Mouse (Mus musculus) heart, adult 2 months (tissue): ENCODE results near the gene Mapk8ip2. TPM values are rescaled to one million over a fixed set of nuclear protein-coding genes. Genes with fewer than 3 reads are reported as not detected.
"Not testable (repeated sequence)": the region's sequence is repeated elsewhere in the genome, so short reads cannot be mapped to it uniquely, and the experiment has no call there.

Source experiments
- DNase-seq, 2 experiments: peaks; one replicate each; pipeline ENCODE4 v3.0.0; 2021
- H3K27ac ChIP-seq: fragments of 200-600 bp; 2 replicates; pipeline ENCODE4 v1.8.1; 2022
- H3K27me3 ChIP-seq: fragments of 200-500 bp; 2 replicates; pipeline ENCODE4 v1.6.1; 2012; ENCODE audit warnings: mild to moderate bottlenecking, low read length, inconsistent platforms, mixed read lengths; ENCODE audit not compliant: control insufficient read depth, insufficient read depth
- H3K36me3 ChIP-seq: fragments of 200-500 bp; 2 replicates; pipeline ENCODE4 v1.6.1; 2012; ENCODE audit warnings: low read length, inconsistent platforms; ENCODE audit not compliant: control insufficient read depth, insufficient read depth
- H3K4me1 ChIP-seq: fragments of 200-500 bp; 2 replicates; pipeline ENCODE4 v1.6.1; 2011; ENCODE audit warnings: low read length; ENCODE audit not compliant: control insufficient read depth, insufficient read depth
- H3K4me3 ChIP-seq: fragments of 200-600 bp; 2 replicates; pipeline ENCODE4 v1.8.1; 2022
- H3K79me2 ChIP-seq: fragments of 200-500 bp; replicated peaks from 2 replicates; pipeline ENCODE4 v1.6.1; 2012; ENCODE audit warnings: mild to moderate bottlenecking, inconsistent platforms, low read length, moderate library complexity, mixed read lengths; ENCODE audit not compliant: control insufficient read depth, insufficient read depth
- H3K9ac ChIP-seq: fragments of 200-500 bp; 2 replicates; pipeline ENCODE4 v1.6.1; 2012; ENCODE audit warnings: low read depth, mild to moderate bottlenecking, control low read depth, inconsistent platforms, low read length, mixed read lengths
- CTCF ChIP-seq: fragments of 200-600 bp; IDR thresholded peaks from 2 replicates; pipeline ENCODE4 v1.8.1; 2022; ENCODE audit warnings: antibody characterized with exemption, mild to moderate bottlenecking, moderate library complexity
- EP300 ChIP-seq: fragments of 200-500 bp; IDR thresholded peaks from 2 replicates; pipeline ENCODE4 v1.6.1; 2011; ENCODE audit warnings: low read depth, low read length, control low read depth; ENCODE audit not compliant: insufficient read depth
- POLR2A ChIP-seq: fragments of 200-500 bp; IDR thresholded peaks from 2 replicates; pipeline ENCODE4 v1.6.1; 2011; ENCODE audit warnings: mild to moderate bottlenecking, low read depth, low read length, control low read depth; ENCODE audit not compliant: insufficient read depth
- WGBS: fragments of 180-500 bp; shearing (Covaris S2); methylation state at CpG from one replicate; pipeline ENCODE4 v1.1.7; 2018; 5-methylcytosine and 5-hydroxymethylcytosine counted together
- intact Hi-C: fragments of 180-260 bp; cut with DNase I; formaldehyde crosslinking; loops from one replicate; pipeline ENCODE4 v1.15.1; 2025
- polyA plus RNA-seq: library from polyadenylated mRNA; depleted of rRNA; stranded (reverse); fragments of >200 nt; gene quantifications from 2 replicates; pipeline ENCODE4 v1.2.3, GENCODE M21; 2012
- total RNA-seq, 2 experiments: library from RNA; stranded (reverse); gene quantifications; 2 replicates each; pipeline ENCODE4 v1.2.3; 2021

Gene Mapk8ip2
- total and polyA plus RNA-seq, 3 experiments = 0.16 to 0.18 TPM; not detected in 1

GRCm38 (mm10) chr15:89429352-89430221 is 24.1 kb upstream of the Mapk8ip2 start, which contains the start of the genes C730034F03Rik, Gm44502 and Chkb:
TSS of gene C730034F03Rik (plus strand) at chr15:89429589.
TSS of gene Gm44502 (minus strand) at chr15:89429696.
TSS of gene Chkb (minus strand) at chr15:89429908.
- peak within 1 kb of the TSS; percentile 74 for H3K9ac ChIP-seq
- H3K27me3 ChIP-seq = no peaks in the 10 kb centered on the region
- peak; percentile 93 to 96 for DNase-seq
- peak; percentile 57; the same call in 1 of the 2 replicates for TF ChIP-seq EP300
- no peak for TF ChIP-seq CTCF
- TF ChIP-seq POLR2A = peak; percentile 78
- peaks cover 8% of the 10 kb centered on the region for H3K36me3 ChIP-seq
- H3K4me1 ChIP-seq = no peaks in the 10 kb centered on the region; the same call in 1 of the 2 replicates
- peak within 1 kb of the TSS; percentile 99 for H3K27ac ChIP-seq
- H3K4me3 ChIP-seq = peak within 1 kb of the TSS; percentile 99
- intact Hi-C loops = loop anchor here (2.0 kb wide), 1 partner anchor 55 kb away; no protein-coding TSS in a partner anchor
- under 1% methylated on average over 70 of the region's 70 CpGs for WGBS
- no peaks in the 10 kb centered on the region for H3K79me2 ChIP-seq

DNA sequence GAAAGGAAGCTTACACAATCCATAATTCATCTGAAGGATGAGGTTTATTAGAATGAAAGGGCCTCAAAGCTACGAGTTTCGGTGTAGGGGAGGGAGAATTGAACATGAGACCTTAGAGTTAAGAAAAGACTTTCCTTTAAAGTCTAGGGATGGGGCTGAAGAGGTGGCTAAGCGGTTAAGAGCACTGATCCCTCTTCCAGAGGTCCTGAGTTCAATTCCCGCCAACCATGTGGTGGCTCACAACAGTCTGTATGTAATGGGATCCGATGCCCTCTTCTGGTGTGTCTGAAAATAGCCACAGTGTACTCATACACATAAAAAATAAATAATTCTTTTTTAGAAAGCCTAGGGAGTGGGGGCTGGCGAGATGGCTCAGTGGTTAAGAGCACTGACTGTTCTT is 23.4 kb upstream of the Mapk8ip2 start:
- TF ChIP-seq EP300 = no peak
- peak; percentile 31 for TF ChIP-seq CTCF
- TF ChIP-seq POLR2A = no peak
- H3K79me2 ChIP-seq = no peaks in the 10 kb centered on the region
- peaks cover 8% of the 10 kb centered on the region for H3K36me3 ChIP-seq
- no peak overlapping the region; the same call in 1 of the 2 replicates for H3K9ac ChIP-seq
- H3K27ac ChIP-seq = peak overlapping the region; percentile 99
- intact Hi-C loops = no loop called here
- no peaks in the 10 kb centered on the region; the same call in 1 of the 2 replicates for H3K4me1 ChIP-seq
- DNase-seq = no peak
- H3K4me3 ChIP-seq = peak overlapping the region; percentile 99
- H3K27me3 ChIP-seq = no peaks in the 10 kb centered on the region
- 39% methylated on average over 6 of the region's 6 CpGs for WGBS

- H3K27ac ChIP-seq, H3K4me1 ChIP-seq, H3K27me3 ChIP-seq, intact Hi-C loops, H3K79me2 ChIP-seq, H3K9ac ChIP-seq, H3K4me3 ChIP-seq, DNase-seq, H3K36me3 ChIP-seq: not testable (repeated sequence)
- 69% methylated on average over 9 of the region's 9 CpGs for WGBS
Observed at GRCm38 (mm10) chr15:89430771-89431170, 22.9 kb upstream of the Mapk8ip2 start.

- WGBS = 69% methylated on average over 3 of the region's 3 CpGs
- peaks cover 6% of the 10 kb centered on the region for H3K36me3 ChIP-seq
- H3K4me3 ChIP-seq = no peak overlapping the region
- intact Hi-C loops = no loop called here
- H3K79me2 ChIP-seq = no peaks in the 10 kb centered on the region
- H3K4me1 ChIP-seq = no peaks in the 10 kb centered on the region; the same call in 1 of the 2 replicates
- no peak overlapping the region for H3K27ac ChIP-seq
- H3K9ac ChIP-seq = no peak overlapping the region
- DNase-seq = no peak
- no peak for TF ChIP-seq EP300
- no peak for TF ChIP-seq POLR2A
- TF ChIP-seq CTCF = no peak
- no peaks in the 10 kb centered on the region for H3K27me3 ChIP-seq
Observed at GRCm38 (mm10) chr15:89431271-89431670, 22.4 kb upstream of the Mapk8ip2 start.

- no peak for DNase-seq
- H3K27ac ChIP-seq = no peak overlapping the region
Observed at GRCm38 (mm10) chr15:89431806-89432205, 21.9 kb upstream of the Mapk8ip2 start.

DNA sequence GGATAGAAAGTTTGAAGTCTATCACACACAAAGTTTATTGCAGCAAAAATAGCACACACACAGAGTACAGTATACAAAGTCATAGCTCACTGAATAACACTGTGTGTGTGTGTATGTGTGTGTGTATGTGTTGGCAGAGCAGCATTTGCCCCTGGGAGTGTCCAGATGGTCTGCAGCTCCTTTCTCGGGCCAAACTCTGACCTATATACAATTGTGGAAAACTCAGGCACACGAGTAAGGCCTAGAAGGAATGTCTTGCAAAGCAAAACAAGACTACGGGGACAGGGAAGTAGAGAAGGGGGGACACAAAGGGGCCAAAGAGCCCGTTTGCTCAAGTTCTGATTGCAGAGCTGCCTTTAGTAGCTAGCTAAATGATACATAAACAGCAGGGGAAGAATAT is 20.8 kb upstream of the Mapk8ip2 start:
- Histone ChIP-seq H3K4me1 (no peaks in the 10 kb centered on the region; the same call in 1 of the 2 replicates), H3K27ac (no peak overlapping the region), H3K36me3 (no peaks in the 10 kb centered on the region), H3K79me2 (no peaks in the 10 kb centered on the region), H3K4me3 (no peak overlapping the region), H3K9ac (no peak overlapping the region), H3K27me3 (no peaks in the 10 kb centered on the region)
- intact Hi-C loops = no loop called here
- no peak for DNase-seq
- 66% methylated on average over 4 of the region's 4 CpGs for WGBS
- TF ChIP-seq EP300 (no peak), CTCF (no peak), POLR2A (no peak)

More at GRCm38 (mm10) chr15:89431806-89432205, 21.9 kb upstream of the Mapk8ip2 start:
- no peak overlapping the region for H3K9ac ChIP-seq
- no peaks in the 10 kb centered on the region for H3K79me2 ChIP-seq
- peaks cover 5% of the 10 kb centered on the region for H3K36me3 ChIP-seq
- TF ChIP-seq EP300 = no peak
- no peak for TF ChIP-seq POLR2A
- TF ChIP-seq CTCF = no peak
- no peaks in the 10 kb centered on the region for H3K27me3 ChIP-seq
- no peaks in the 10 kb centered on the region; the same call in 1 of the 2 replicates for H3K4me1 ChIP-seq
- 88% methylated on average over 6 of the region's 6 CpGs for WGBS
- intact Hi-C loops = no loop called here
- H3K4me3 ChIP-seq = no peak overlapping the region
